Mouse (Mus musculus) liver, embryonic 11.5 days (tissue): Measurements from ENCODE around the gene Wasf3. TPM values are rescaled to one million over a fixed set of nuclear protein-coding genes. Genes with fewer than 3 reads are reported as not detected.
"Not testable (repeated sequence)": the region's sequence is repeated elsewhere in the genome, so short reads cannot be mapped to it uniquely, and the experiment has no call there.

Experiments used
- ATAC-seq: fragments of 200-750 bp; cut with Nextera tagmentation; replicated peaks from 2 replicates; pipeline ENCODE4 v1.8.0; 2017; ENCODE audit warnings: moderate number of reproducible peaks, mild to moderate bottlenecking, moderate TSS enrichment, moderate library complexity; ENCODE audit not compliant: low FRiP score
- DNase-seq: peaks from one replicate; pipeline ENCODE4 v3.0.0-alpha.2; 2017; ENCODE audit warnings: low spot score
- H3K27ac ChIP-seq: fragments of 300-500 bp; sonication (generic); 2 replicates; pipeline ENCODE4 v1.5.1; 2014; ENCODE audit warnings: mild to moderate bottlenecking, low read depth, low read length, control low read depth
- H3K27me3 ChIP-seq: fragments of 300-500 bp; sonication (generic); replicated peaks from 2 replicates; pipeline ENCODE4 v1.6.1; 2014; ENCODE audit warnings: low read length, mixed read lengths; ENCODE audit not compliant: control insufficient read depth, insufficient read depth
- H3K36me3 ChIP-seq: fragments of 300-500 bp; sonication (generic); 2 replicates; pipeline ENCODE4 v1.6.1; 2014; ENCODE audit warnings: mild to moderate bottlenecking, low read length, moderate library complexity, mixed read lengths; ENCODE audit not compliant: control insufficient read depth, insufficient read depth
- H3K4me1 ChIP-seq: fragments of 300-500 bp; sonication (generic); replicated peaks from 2 replicates; pipeline ENCODE4 v1.6.1; 2014; ENCODE audit warnings: low read length, mixed read lengths; ENCODE audit not compliant: control insufficient read depth, insufficient read depth
- H3K4me2 ChIP-seq: fragments of 300-500 bp; sonication (generic); 2 replicates; pipeline ENCODE4 v1.6.1; 2014; ENCODE audit warnings: mild to moderate bottlenecking, control low read depth, moderate library complexity
- H3K4me3 ChIP-seq: fragments of 300-500 bp; sonication (generic); 2 replicates; pipeline ENCODE4 v1.5.1; 2014; ENCODE audit warnings: low read depth, low read length, control low read depth
- H3K9ac ChIP-seq: fragments of 300-500 bp; sonication (generic); 2 replicates; pipeline ENCODE4 v1.6.1; 2014; ENCODE audit warnings: low read depth, low read length, control low read depth
- H3K9me3 ChIP-seq: fragments of 300-500 bp; sonication (generic); 2 replicates; pipeline ENCODE4 v1.6.1; 2016; ENCODE audit warnings: low read length, inconsistent platforms, mixed read lengths; ENCODE audit not compliant: control insufficient read depth
- WGBS: fragments of 180-500 bp; shearing (Covaris S2); extraction: QIAGEN DNeasy Blood & Tissue Kit; methylation state at CpG from one replicate; pipeline ENCODE4 v1.1.7; 2014; 5-methylcytosine and 5-hydroxymethylcytosine counted together
- polyA plus RNA-seq: library from polyadenylated mRNA; unstranded; fragments of >200 nt; fragmentation: Nextera tagmentation; extraction: Ambion mirVana; gene quantifications from 2 replicates; pipeline ENCODE4 v1.2.1, GENCODE M21; 2014

The Wasf3 gene
- polyA plus RNA-seq, 1 experiment from 2014 or later = 0.40 TPM

DNA sequence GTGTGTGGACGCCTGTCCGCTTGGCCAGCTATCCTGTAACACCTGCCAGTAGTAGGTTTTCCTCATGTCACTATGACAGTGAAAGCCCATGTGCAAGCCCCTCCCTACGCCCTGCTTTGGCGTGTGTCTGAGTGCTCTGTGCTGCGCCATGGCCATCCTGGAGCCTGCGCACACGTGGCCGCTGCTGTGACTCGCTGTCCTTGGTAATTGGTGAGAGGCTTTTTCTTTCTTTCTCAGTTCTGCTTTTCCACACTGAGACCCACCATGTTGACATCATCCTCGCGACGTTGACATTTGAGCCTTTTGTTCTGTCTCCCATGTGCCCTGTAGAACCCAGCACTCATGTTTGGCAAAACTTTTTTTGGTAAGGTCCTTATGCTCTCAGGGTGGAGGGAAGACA lies 87.0 kb downstream of the Wasf3 start:
- DNase-seq = no peak
- Histone ChIP-seq H3K9ac (no peak overlapping the region), H3K4me2 (no peak overlapping the region), H3K4me1 (no peaks in the 10 kb centered on the region), H3K27ac (no peak overlapping the region), H3K27me3 (no peaks in the 10 kb centered on the region), H3K9me3 (no peaks in the 10 kb centered on the region), H3K4me3 (no peak overlapping the region), H3K36me3 (no peaks in the 10 kb centered on the region)
- no peak for ATAC-seq
- 86% methylated on average over 12 of the region's 12 CpGs for WGBS

GRCm38 (mm10) chr5:146479564-146479963 lies 94.8 kb downstream of the Wasf3 start:
- H3K9me3 ChIP-seq, H3K36me3 ChIP-seq, H3K4me3 ChIP-seq, H3K4me2 ChIP-seq, H3K27me3 ChIP-seq, H3K9ac ChIP-seq, DNase-seq, H3K4me1 ChIP-seq, H3K27ac ChIP-seq, ATAC-seq: not testable (repeated sequence)
- WGBS = 3% methylated on average over 4 of the region's 4 CpGs

DNA sequence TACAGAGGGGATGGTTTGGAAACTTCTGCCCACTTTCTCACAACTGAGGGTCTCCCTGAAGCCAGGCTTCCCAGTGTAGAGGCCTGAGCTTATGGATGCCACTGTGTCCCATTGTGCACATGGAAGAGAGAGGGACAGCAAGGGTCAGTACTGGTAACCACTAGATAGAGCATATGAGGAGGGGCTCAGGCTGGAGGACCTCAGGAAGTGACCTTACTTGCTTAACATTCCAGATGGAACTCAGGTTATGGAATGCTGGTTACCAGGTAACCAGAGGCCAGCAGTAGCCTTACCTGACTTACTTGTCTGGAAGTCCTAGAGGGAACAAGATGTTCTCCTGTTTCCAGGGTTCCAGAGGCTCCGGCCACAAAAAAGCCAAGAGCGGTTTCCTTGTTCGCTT lies 96.9 kb downstream of the Wasf3 start, which contains the start of gene Gm6408:
Gm6408 (plus strand) TSS at position 301 of the 400 bp plus-strand sequence.
- ATAC-seq, H3K9me3 ChIP-seq, H3K4me1 ChIP-seq, H3K27me3 ChIP-seq, H3K36me3 ChIP-seq, H3K4me2 ChIP-seq, H3K4me3 ChIP-seq, H3K9ac ChIP-seq, DNase-seq, H3K27ac ChIP-seq: not testable (repeated sequence)
- 80% methylated on average over 1 of the region's 3 CpGs for WGBS

GRCm38 (mm10) chr5:146488959-146489358 lies 104.2 kb downstream of the Wasf3 start:
- 6% methylated on average over 3 of the region's 4 CpGs for WGBS
- not testable (repeated sequence) for H3K36me3 ChIP-seq, H3K9me3 ChIP-seq, H3K9ac ChIP-seq, H3K4me3 ChIP-seq, H3K27ac ChIP-seq, DNase-seq, H3K27me3 ChIP-seq, H3K4me1 ChIP-seq, H3K4me2 ChIP-seq, ATAC-seq

DNA sequence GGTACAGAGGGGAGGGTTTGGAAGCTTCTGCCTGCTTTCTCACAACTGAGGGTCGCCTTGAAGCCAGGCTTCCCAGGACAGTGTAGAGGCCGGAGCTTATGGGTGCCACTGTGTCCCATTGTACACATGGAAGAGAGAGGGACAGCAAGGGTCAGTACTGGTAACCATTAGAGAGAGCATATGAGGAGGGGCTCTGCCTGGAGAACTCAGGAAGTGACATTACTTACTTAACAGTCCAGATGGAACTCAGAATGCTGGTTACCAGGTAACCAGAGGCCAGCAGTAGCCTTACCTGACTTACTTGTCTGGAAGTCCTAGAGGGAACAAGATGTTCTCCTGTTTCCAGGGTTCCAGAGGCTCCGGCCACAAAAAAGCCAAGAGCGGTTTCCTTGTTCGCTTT lies 106.3 kb downstream of the Wasf3 start, which contains the start of gene Gm6370:
Gm6370 (plus strand) TSS at position 301 of the 400 bp plus-strand sequence.
- not testable (repeated sequence) for H3K36me3 ChIP-seq, H3K4me1 ChIP-seq, H3K4me3 ChIP-seq, H3K4me2 ChIP-seq, H3K27me3 ChIP-seq, ATAC-seq, DNase-seq, H3K27ac ChIP-seq, H3K9me3 ChIP-seq, H3K9ac ChIP-seq
- no CpG with 5 or more reads among the region's 5 CpGs for WGBS

GRCm38 (mm10) chr5:146502099-146502498 lies 117.3 kb downstream of the Wasf3 start, which contains the start of gene 4930449I24Rik:
4930449I24Rik (plus strand) TSS chr5:146502399.
- DNase-seq, H3K9me3 ChIP-seq, H3K27ac ChIP-seq, H3K9ac ChIP-seq, H3K4me1 ChIP-seq, ATAC-seq, H3K4me3 ChIP-seq, H3K27me3 ChIP-seq, H3K4me2 ChIP-seq, H3K36me3 ChIP-seq: not testable (repeated sequence)
- no CpG with 5 or more reads among the region's 5 CpGs for WGBS

DNA sequence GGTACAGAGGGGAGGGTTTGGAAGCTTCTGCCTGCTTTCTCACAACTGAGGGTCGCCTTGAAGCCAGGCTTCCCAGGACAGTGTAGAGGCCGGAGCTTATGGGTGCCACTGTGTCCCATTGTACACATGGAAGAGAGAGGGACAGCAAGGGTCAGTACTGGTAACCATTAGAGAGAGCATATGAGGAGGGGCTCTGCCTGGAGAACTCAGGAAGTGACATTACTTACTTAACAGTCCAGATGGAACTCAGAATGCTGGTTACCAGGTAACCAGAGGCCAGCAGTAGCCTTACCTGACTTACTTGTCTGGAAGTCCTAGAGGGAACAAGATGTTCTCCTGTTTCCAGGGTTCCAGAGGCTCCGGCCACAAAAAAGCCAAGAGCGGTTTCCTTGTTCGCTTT lies 129.0 kb downstream of the Wasf3 start, which contains the start of gene Gm3402:
Gm3402 (plus strand) TSS at position 301 of the 400 bp plus-strand sequence.
- H3K27me3 ChIP-seq, H3K4me2 ChIP-seq, H3K27ac ChIP-seq, H3K4me1 ChIP-seq, ATAC-seq, H3K4me3 ChIP-seq, H3K9ac ChIP-seq, DNase-seq, H3K9me3 ChIP-seq, H3K36me3 ChIP-seq: not testable (repeated sequence)
- WGBS = no CpG with 5 or more reads among the region's 5 CpGs

Other genes with a start within 250 kb of the Wasf3 start
- not detected in 2 replicates for gene Gm5565, start 224.4 kb upstream of the Wasf3 start, polyA plus RNA-seq
- not detected in 2 replicates for gene Gm6309, start 214.3 kb upstream of the Wasf3 start, polyA plus RNA-seq
- gene 1700001J03Rik, start 199.7 kb upstream of the Wasf3 start, polyA plus RNA-seq = not detected in 2 replicates
- 31.5 and 32.6 TPM in 2 replicates for gene Rnf6, start 163.4 kb upstream of the Wasf3 start, polyA plus RNA-seq
- 31.5 and 34.3 TPM in 2 replicates for gene Cdk8, start 153.8 kb upstream of the Wasf3 start, polyA plus RNA-seq
- not detected in 2 replicates for gene Gm6408, start 97.0 kb downstream of the Wasf3 start, polyA plus RNA-seq
- gene Gm6370, start 106.4 kb downstream of the Wasf3 start, polyA plus RNA-seq = not detected in 2 replicates
- gene 4930449I24Rik, start 117.4 kb downstream of the Wasf3 start, polyA plus RNA-seq = not detected in 2 replicates
- not detected in 2 replicates for gene Gm3402, start 129.1 kb downstream of the Wasf3 start, polyA plus RNA-seq
- gene Gm3404, start 140.8 kb downstream of the Wasf3 start, polyA plus RNA-seq = not detected in 2 replicates
- not detected in 2 replicates for gene Gm3409, start 152.7 kb downstream of the Wasf3 start, polyA plus RNA-seq
- gene Gm3415, start 171.2 kb downstream of the Wasf3 start, polyA plus RNA-seq = not detected in 2 replicates
- 0.37 and 0.43 TPM in 2 replicates for gene Gpr12, start 200.3 kb downstream of the Wasf3 start, polyA plus RNA-seq